Mouse (Mus musculus) adrenal gland, postnatal 10 days (tissue): ENCODE measurements at regions not wholly inside any gene's neighbourhood (a gene's known extent, or its start where the extent isn't known, plus 50 kb on each side); places are given as distances from the start of the nearest gene placed in this dataset.

Experiments used
- DNase-seq: peaks from one replicate; pipeline ENCODE4 v3.0.0; 2021; ENCODE audit warnings: mixed read lengths

- DNase-seq, result no peak
Measured at GRCm38 (mm10) chr10:5747681-5748080, 57.7 kb downstream of the Fbxo5 start.

GRCm38 (mm10) chr10:5735141-5735540 lies 70.3 kb downstream of the Fbxo5 start:
- no peak for DNase-seq

GRCm38 (mm10) chr10:5699791-5700190 lies 60.8 kb downstream of the Vip start:
- peak; percentile 26 for DNase-seq

GRCm38 (mm10) chr10:5697457-5697856 lies 58.4 kb downstream of the Vip start:
- DNase-seq, result no peak
